Mouse (Mus musculus) heart, embryonic 11.5 days (tissue): ENCODE measurements around the gene Tespa1. TPM values are rescaled to one million over a fixed set of nuclear protein-coding genes. Genes with fewer than 3 reads are reported as not detected.
"Not testable (repeated sequence)": the region's sequence is repeated elsewhere in the genome, so short reads cannot be mapped to it uniquely, and the experiment has no call there.

Source experiments
- ATAC-seq: fragments of 200-750 bp; cut with Nextera tagmentation; replicated peaks from 2 replicates; pipeline ENCODE4 v1.8.0; 2017; ENCODE audit warnings: moderate library complexity; ENCODE audit not compliant: insufficient number of reproducible peaks, low FRiP score, low TSS enrichment
- H3K27ac ChIP-seq: fragments of 300-500 bp; sonication (generic); 2 replicates; pipeline ENCODE4 v1.5.1; 2014; ENCODE audit warnings: mild to moderate bottlenecking, low read depth, low read length
- H3K27me3 ChIP-seq: fragments of 300-500 bp; sonication (generic); 2 replicates; pipeline ENCODE4 v1.6.1; 2014; ENCODE audit warnings: mild to moderate bottlenecking, low read length, mixed read lengths; ENCODE audit not compliant: control insufficient read depth, insufficient read depth
- H3K36me3 ChIP-seq: fragments of 300-500 bp; sonication (generic); 2 replicates; pipeline ENCODE4 v1.6.1; 2014; ENCODE audit warnings: mild to moderate bottlenecking, low read length, moderate library complexity, mixed read lengths; ENCODE audit not compliant: control insufficient read depth, insufficient read depth
- H3K4me1 ChIP-seq: fragments of 300-500 bp; sonication (generic); 2 replicates; pipeline ENCODE4 v1.6.1; 2014; ENCODE audit warnings: low read length; ENCODE audit not compliant: control insufficient read depth, insufficient read depth
- H3K4me2 ChIP-seq: fragments of 300-500 bp; sonication (generic); 2 replicates; pipeline ENCODE4 v1.6.1; 2014; ENCODE audit warnings: mild to moderate bottlenecking, moderate library complexity
- H3K4me3 ChIP-seq: fragments of 300-500 bp; sonication (generic); 2 replicates; pipeline ENCODE4 v1.5.1; 2014; ENCODE audit warnings: low read depth, low read length
- H3K9ac ChIP-seq: fragments of 300-500 bp; sonication (generic); 2 replicates; pipeline ENCODE4 v1.6.1; 2014; ENCODE audit warnings: mild to moderate bottlenecking, low read depth, low read length, moderate library complexity
- H3K9me3 ChIP-seq: fragments of 300-500 bp; sonication (generic); replicated peaks from 2 replicates; pipeline ENCODE4 v1.6.1; 2016; ENCODE audit warnings: low read length; ENCODE audit not compliant: control insufficient read depth
- WGBS: fragments of 180-500 bp; shearing (Covaris S2); extraction: QIAGEN DNeasy Blood & Tissue Kit; methylation state at CpG from one replicate; pipeline ENCODE4 v1.1.7; 2014; ENCODE audit not compliant: insufficient replicate concordance; 5-methylcytosine and 5-hydroxymethylcytosine counted together
- polyA plus RNA-seq: library from polyadenylated mRNA; unstranded; fragments of >200 nt; fragmentation: Nextera tagmentation; extraction: Ambion mirVana; gene quantifications from 2 replicates; pipeline ENCODE4 v1.2.1, GENCODE M21; 2014

Tespa1 gene
- polyA plus RNA-seq, 1 experiment from 2014 or later: 0.46 TPM

DNA sequence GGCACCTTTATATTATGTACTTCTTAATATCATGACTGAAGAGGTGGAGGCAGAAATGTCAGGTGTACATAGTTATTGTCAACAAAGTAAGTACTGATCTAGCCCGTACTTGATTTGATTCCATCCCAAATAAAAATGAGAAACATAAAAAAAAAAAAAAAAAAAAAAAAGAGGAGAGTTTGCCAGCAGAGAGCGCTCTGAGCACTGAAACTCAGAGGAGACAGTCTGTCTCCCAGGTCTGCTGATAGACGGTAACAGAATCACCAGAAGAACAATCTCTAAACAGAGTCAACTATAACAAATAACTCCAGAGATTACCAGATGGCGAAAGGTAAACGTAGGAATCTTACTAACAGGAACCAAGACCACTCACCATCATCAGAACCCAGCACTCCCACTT is 18.5 kb upstream of the Tespa1 start:
- H3K4me3 ChIP-seq, H3K27me3 ChIP-seq, H3K27ac ChIP-seq, H3K36me3 ChIP-seq, ATAC-seq, H3K4me2 ChIP-seq, H3K9ac ChIP-seq, H3K9me3 ChIP-seq, H3K4me1 ChIP-seq: not testable (repeated sequence)
- 73% methylated on average over 3 of the region's 5 CpGs for WGBS

DNA sequence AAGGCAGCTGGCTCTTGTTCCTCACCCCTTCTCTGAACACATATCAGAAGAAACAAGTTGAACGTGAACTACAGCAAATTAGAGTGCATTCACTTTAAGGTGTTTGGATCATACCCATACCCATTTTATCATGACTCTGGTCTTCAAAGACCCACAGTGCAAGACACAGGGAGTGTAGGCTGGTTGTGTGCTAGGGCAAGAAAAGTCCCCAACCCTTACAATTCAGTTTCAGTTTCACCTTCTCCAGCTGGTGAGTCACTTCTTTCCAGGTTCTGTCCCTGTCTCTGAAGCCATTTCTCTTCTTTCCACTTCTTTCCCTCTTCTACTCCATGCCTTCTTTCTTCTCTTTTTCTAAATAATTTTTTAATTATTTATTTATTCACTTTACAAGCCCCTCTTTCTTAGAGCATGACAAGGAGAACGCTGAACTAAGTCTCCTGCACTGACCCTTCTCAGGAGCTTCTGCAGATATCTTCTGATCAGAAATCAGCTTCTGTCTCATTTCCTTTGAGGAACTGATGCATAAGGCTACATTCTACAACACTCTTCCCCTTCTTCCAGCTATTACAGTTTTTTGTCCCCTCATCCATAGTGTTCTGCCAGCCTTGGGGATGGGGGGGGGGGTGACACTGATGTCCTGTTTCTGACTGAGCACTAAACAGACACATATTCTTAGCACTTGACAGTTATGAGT is 11.0 kb upstream of the Tespa1 start:
- H3K36me3 ChIP-seq: no peaks in the 10 kb centered on the region
- H3K4me1 ChIP-seq: no peaks in the 10 kb centered on the region
- no peak overlapping the region for H3K4me3 ChIP-seq
- no peaks in the 10 kb centered on the region for H3K27me3 ChIP-seq
- no peak for ATAC-seq
- no peaks in the 10 kb centered on the region for H3K9me3 ChIP-seq
- no peak overlapping the region for H3K4me2 ChIP-seq
- no peak overlapping the region for H3K9ac ChIP-seq
- 68% methylated on average over 2 of the region's 2 CpGs for WGBS
- no peak overlapping the region for H3K27ac ChIP-seq

DNA sequence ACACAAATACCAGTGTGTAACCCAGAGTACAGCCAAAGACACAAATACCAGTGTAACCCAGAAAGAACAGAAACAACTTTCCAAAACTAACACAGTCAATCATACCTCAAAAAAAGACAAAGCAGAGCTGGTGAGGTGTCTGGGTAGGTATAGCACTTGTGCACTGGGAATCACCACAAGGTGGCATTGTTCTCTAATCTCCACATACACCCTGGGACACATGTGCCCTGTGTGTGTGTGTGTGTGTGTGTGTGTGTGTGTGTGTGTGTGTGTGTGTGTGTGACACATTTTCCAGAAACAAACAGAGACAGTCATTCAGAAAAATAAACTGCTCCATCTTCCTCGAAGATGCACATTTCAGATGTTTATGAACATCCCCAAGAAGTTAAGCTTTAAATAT is 9.1 kb upstream of the Tespa1 start:
- Histone ChIP-seq H3K4me1 (no peaks in the 10 kb centered on the region), H3K36me3 (no peaks in the 10 kb centered on the region), H3K4me3 (no peak overlapping the region), H3K4me2 (no peak overlapping the region), H3K9ac (no peak overlapping the region), H3K27me3 (no peaks in the 10 kb centered on the region), H3K9me3 (no peaks in the 10 kb centered on the region), H3K27ac (no peak overlapping the region)
- 55% methylated on average over 1 of the region's 1 CpGs for WGBS
- no peak for ATAC-seq

DNA sequence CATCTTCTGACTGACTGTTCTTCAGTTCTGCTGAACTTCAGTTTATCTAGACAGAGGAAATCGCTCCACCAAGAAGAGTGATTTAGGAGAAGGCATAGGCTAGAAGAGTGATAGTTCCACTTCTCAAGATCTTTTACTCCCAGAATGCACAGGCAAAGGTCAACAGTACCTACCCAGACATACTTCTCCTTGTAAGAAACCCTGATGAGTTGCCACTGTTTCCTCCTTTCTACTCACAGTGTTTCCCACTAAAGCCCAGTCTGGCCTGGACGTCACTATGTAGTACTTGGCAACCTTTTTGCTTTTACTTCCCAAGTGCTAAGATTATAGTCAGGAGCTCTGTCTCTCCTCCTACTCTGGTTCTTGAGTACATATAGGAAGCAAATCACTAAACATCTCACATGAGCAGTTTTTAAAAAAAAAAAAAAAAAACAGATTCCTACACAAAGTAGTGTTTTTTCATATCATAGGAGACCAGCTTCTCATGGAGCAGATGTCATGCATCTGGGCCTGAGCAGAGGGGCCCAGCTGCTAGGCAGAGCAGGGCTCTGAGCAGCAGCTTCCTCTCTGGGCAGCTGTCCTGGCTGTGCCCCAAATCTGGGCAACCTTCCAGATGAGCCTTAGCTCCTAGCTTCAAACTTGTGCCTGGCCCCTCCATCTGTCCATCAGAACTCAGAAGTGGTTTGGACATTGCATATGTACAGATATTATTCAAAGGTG is 8.4 kb upstream of the Tespa1 start:
- Histone ChIP-seq H3K27me3 (no peaks in the 10 kb centered on the region), H3K27ac (no peak overlapping the region), H3K9me3 (no peaks in the 10 kb centered on the region), H3K9ac (no peak overlapping the region), H3K4me2 (no peak overlapping the region), H3K36me3 (no peaks in the 10 kb centered on the region), H3K4me1 (no peaks in the 10 kb centered on the region), H3K4me3 (no peak overlapping the region)
- 58% methylated on average over 2 of the region's 2 CpGs for WGBS
- ATAC-seq: no peak

DNA sequence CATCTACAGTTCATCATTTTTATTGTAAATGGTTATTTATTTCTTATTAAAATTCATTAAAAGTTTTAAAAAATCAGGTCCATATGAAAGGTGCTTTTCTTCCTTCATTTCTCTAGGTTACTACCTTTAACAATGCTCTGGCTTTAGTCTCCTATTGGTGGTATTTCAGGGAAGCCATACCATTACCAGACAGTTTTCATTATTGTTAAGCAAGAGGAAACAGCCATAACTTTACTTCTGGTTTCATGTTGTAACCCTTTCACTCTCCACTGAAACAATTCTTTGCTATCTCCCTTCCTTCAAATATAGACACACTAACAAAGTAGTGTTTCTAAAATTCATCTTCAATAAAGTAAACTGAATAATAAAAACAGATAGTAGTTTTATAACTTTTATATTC is 6.8 kb upstream of the Tespa1 start:
- Histone ChIP-seq H3K9ac (no peak overlapping the region), H3K27ac (no peak overlapping the region), H3K27me3 (no peaks in the 10 kb centered on the region), H3K4me3 (no peak overlapping the region), H3K4me1 (no peaks in the 10 kb centered on the region), H3K36me3 (no peaks in the 10 kb centered on the region), H3K9me3 (no peaks in the 10 kb centered on the region), H3K4me2 (no peak overlapping the region)
- ATAC-seq: no peak

DNA sequence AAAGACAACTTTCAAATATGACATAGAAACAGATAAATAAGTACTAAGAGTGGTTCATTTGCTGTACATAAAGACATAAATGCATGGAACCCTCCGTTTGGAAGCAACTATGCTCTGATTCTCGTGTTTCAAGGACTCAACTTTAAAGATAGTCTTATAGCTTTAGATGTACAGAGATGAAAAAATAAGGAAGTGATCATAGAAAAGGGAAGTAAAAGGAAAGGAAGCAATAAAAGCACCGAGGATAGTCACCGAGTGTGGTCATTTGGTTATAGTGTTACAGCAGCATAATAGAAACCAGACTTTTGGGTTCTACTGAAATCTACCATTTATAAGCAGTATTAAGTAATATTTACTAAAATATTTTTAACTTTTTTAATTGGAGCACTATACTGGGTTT is 4.0 kb upstream of the Tespa1 start:
- WGBS: 64% methylated on average over 4 of the region's 4 CpGs
- Histone ChIP-seq H3K36me3 (no peaks in the 10 kb centered on the region), H3K27me3 (no peaks in the 10 kb centered on the region), H3K9ac (no peak overlapping the region), H3K4me3 (no peak overlapping the region), H3K9me3 (no peaks in the 10 kb centered on the region), H3K27ac (no peak overlapping the region), H3K4me2 (no peak overlapping the region), H3K4me1 (no peaks in the 10 kb centered on the region)
- no peak for ATAC-seq

DNA sequence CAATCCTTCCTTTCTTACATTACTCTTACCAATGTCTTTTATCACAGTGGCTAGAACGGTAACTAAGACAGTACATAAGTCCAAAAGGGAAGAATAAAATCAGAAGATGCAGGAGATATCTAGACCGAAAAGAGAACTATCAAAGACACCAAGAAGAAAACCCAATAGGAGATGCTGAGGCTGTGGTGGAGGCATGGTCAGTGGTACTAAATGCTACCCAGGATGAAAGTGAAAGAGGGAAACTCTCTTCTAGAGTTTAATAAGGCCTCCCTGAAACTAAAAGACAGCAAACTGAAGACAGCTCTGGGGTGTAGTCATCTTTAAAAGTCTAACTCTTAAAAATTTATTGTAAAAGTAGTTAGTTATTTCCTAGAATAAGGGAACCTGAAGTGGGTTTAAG is 2.0 kb upstream of the Tespa1 start:
- 78% methylated on average over 2 of the region's 2 CpGs for WGBS
- H3K4me1 ChIP-seq: no peaks in the 10 kb centered on the region

DNA sequence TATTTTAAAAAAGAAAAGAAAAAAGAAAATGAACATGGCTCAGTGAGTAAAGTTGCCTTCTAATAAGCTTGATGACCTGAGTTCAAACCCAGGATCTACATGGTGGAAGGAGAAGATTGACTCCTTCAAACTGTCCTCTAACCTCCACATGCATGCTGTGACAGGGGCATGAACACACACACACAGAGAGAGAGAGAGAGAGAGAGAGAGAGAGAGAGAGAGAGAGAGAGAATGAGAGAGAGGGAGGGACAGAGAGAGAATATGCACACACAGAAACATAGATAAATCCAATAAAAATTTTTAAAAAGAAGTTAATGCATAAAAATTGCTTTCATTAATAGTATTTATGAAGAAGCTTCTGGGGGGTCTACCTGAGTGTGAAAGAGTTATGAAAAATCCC is 608 bp upstream of the Tespa1 start:
- Histone ChIP-seq H3K4me1 (no peaks in the 10 kb centered on the region), H3K4me2 (no peak overlapping the region), H3K27ac (no peak overlapping the region), H3K9ac (no peak overlapping the region), H3K27me3 (no peaks in the 10 kb centered on the region), H3K36me3 (no peaks in the 10 kb centered on the region), H3K9me3 (no peaks in the 10 kb centered on the region), H3K4me3 (no peak overlapping the region)
- ATAC-seq: no peak

More for the DNA sequence above, 2.0 kb upstream of the Tespa1 start:
- ATAC-seq: no peak
- no peaks in the 10 kb centered on the region for H3K9me3 ChIP-seq
- no peak overlapping the region for H3K27ac ChIP-seq
- no peaks in the 10 kb centered on the region for H3K36me3 ChIP-seq
- no peaks in the 10 kb centered on the region for H3K27me3 ChIP-seq
- no peak overlapping the region for H3K9ac ChIP-seq
- no peak overlapping the region for H3K4me2 ChIP-seq
- no peak overlapping the region for H3K4me3 ChIP-seq

DNA sequence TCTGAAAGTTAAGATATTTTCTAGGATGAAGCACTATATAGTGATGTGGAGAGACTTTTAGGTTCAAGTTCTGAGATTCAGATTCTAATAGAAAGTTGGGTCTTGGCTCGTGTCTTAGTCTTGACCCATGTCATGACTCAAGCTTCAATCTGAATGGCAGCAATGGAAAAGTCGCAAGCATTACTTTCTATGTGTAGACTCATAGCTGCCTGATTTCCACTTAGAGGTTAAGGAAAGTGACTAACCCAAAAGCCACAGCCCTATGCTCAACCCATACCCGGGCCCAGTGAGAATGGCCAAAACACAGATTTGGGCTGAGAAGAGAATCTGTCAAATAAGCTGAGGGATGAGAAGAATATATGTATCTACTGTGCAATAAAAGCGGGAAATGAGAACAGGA is 1.6 kb downstream of the Tespa1 start:
- WGBS: 73% methylated on average over 4 of the region's 4 CpGs
- H3K4me3 ChIP-seq: no peak overlapping the region
- no peak overlapping the region for H3K27ac ChIP-seq
- H3K9ac ChIP-seq: no peak overlapping the region
- H3K9me3 ChIP-seq: no peaks in the 10 kb centered on the region
- H3K36me3 ChIP-seq: no peaks in the 10 kb centered on the region
- H3K4me2 ChIP-seq: no peak overlapping the region
- H3K4me1 ChIP-seq: no peaks in the 10 kb centered on the region
- H3K27me3 ChIP-seq: no peaks in the 10 kb centered on the region
- ATAC-seq: no peak
